Mouse (Mus musculus) forebrain, embryonic 15.5 days (tissue): Measurements from ENCODE around the gene Ifngr2. TPM values are rescaled to one million over a fixed set of nuclear protein-coding genes. Genes with fewer than 3 reads are reported as not detected.

ENCODE experiments used
- microRNA-seq: library from miRNA; unstranded; fragments of <30 nt; microRNA quantifications from one replicate; pipeline ENCODE4, GENCODE M21; 2016
- polyA plus RNA-seq: library from polyadenylated mRNA; unstranded; fragments of >200 nt; fragmentation: Nextera tagmentation; extraction: Ambion mirVana; gene quantifications from 2 replicates; pipeline ENCODE4 v1.2.1, GENCODE M21; 2015

Gene Ifngr2
- polyA plus RNA-seq, 1 experiment from 2014 or later: 105 TPM

Small RNAs within 50 kb of the gene (microRNA-seq; reads per million reads assigned to microRNA genes)
- not detected for gene Mir6367

Other genes with a start within 250 kb of the Ifngr2 start
- 41.6 and 42.3 TPM in 2 replicates for gene Ifnar2, start 174.3 kb upstream of the Ifngr2 start, polyA plus RNA-seq
- not detected in 2 replicates for gene Gm21970, start 155.4 kb upstream of the Ifngr2 start, polyA plus RNA-seq
- 7.7 and 9.6 TPM in 2 replicates for gene Il10rb, start 140.9 kb upstream of the Ifngr2 start, polyA plus RNA-seq
- 52.6 and 54.8 TPM in 2 replicates for gene Ifnar1, start 61.8 kb upstream of the Ifngr2 start, polyA plus RNA-seq
- gene Tmem50b, start 50.7 kb downstream of the Ifngr2 start, polyA plus RNA-seq: 83.2 and 89.2 TPM in 2 replicates
- gene Dnajc28, start 72.0 kb downstream of the Ifngr2 start, polyA plus RNA-seq: 8.0 and 9.0 TPM in 2 replicates
- 79.1 and 79.9 TPM in 2 replicates for gene Gart, start 99.9 kb downstream of the Ifngr2 start, polyA plus RNA-seq
- 142 TPM in 2 replicates for gene Son, start 100.4 kb downstream of the Ifngr2 start, polyA plus RNA-seq
- 20.0 and 20.3 TPM in 2 replicates for gene Donson, start 141.7 kb downstream of the Ifngr2 start, polyA plus RNA-seq
- gene Cryzl1, start 181.9 kb downstream of the Ifngr2 start, polyA plus RNA-seq: 111 and 118 TPM in 2 replicates
- 82.5 and 86.7 TPM in 2 replicates for gene Itsn1, start 182.2 kb downstream of the Ifngr2 start, polyA plus RNA-seq